Mouse (Mus musculus): ENCODE data around the gene Slc22a14. TPM values are rescaled to one million over a fixed set of nuclear protein-coding genes. Genes with fewer than 3 reads are reported as not detected.

Gene Slc22a14
- 0.08 TPM in 1 of 2 replicates, not detected in the other for polyA plus RNA-seq (2015; fragmentation: Nextera tagmentation; extraction: Ambion mirVana)

- H3K27ac ChIP-seq, result no peak within 1 kb of the TSS
- H3K4me1 ChIP-seq, result no peaks in the 10 kb centered on the region
- no peak within 1 kb of the TSS for H3K4me3 ChIP-seq (replicated peaks)
- H3K9me3 ChIP-seq, result no peaks in the 10 kb centered on the region
- WGBS, result 65% methylated on average over 7 of the region's 7 CpGs
- no peak within 1 kb of the TSS for H3K9ac ChIP-seq
- no peaks in the 10 kb centered on the region for H3K27me3 ChIP-seq (replicated peaks)
- no peak within 1 kb of the TSS for H3K4me2 ChIP-seq
- ATAC-seq (ENCODE audit: insufficient read depth, low FRiP score, low read depth), result no peak
- H3K36me3 ChIP-seq, result 0 out of 2 replicates have a peak, but pooled peaks cover 5% of the 10 kb centered on the region
These were observed at the start of gene Slc22a14 for GRCm38 (mm10) chr9:119365284-119365683. TSS of gene Slc22a14 (minus strand) at chr9:119365553.

- Histone ChIP-seq H3K27me3 (replicated peaks) (no peaks in the 10 kb centered on the region), H3K4me2 (no peak overlapping the region), H3K36me3 (peaks cover 12% of the 10 kb centered on the region), H3K4me1 (peaks cover 8% of the 10 kb centered on the region), H3K27ac (no peak overlapping the region), H3K9ac (no peak overlapping the region), H3K4me3 (replicated peaks) (no peak overlapping the region), H3K9me3 (peaks cover 4% of the 10 kb centered on the region; the same call in 1 of the 2 replicates)
- WGBS, result 79% methylated on average over 5 of the region's 5 CpGs
- no peak for ATAC-seq (ENCODE audit: insufficient read depth, low FRiP score, low read depth)
These were observed 44.5 kb upstream of the Slc22a14 start for GRCm38 (mm10) chr9:119409864-119410263.

GRCm38 (mm10) chr9:119408898-119409664 is 43.7 kb upstream of the Slc22a14 start:
- Histone ChIP-seq H3K4me3 (replicated peaks) (no peak overlapping the region), H3K9me3 (peaks cover 4% of the 10 kb centered on the region; the same call in 1 of the 2 replicates), H3K27ac (0 out of 2 replicates have a peak overlapping the region, but pooled peaks have one; percentile 21), H3K27me3 (replicated peaks) (no peaks in the 10 kb centered on the region), H3K4me1 (peaks cover 8% of the 10 kb centered on the region), H3K9ac (no peak overlapping the region), H3K4me2 (no peak overlapping the region), H3K36me3 (peaks cover 12% of the 10 kb centered on the region)
- no peak for ATAC-seq (ENCODE audit: insufficient read depth, low FRiP score, low read depth)
- 64% methylated on average over 11 of the region's 11 CpGs for WGBS

- 68% methylated on average over 15 of the region's 15 CpGs for WGBS
- Histone ChIP-seq H3K9ac (no peak overlapping the region), H3K27ac (no peak overlapping the region), H3K4me1 (peaks cover 19% of the 10 kb centered on the region), H3K4me3 (replicated peaks) (no peak overlapping the region), H3K36me3 (peaks cover 8% of the 10 kb centered on the region), H3K9me3 (no peaks in the 10 kb centered on the region), H3K4me2 (no peak overlapping the region), H3K27me3 (replicated peaks) (no peaks in the 10 kb centered on the region)
- no peak for ATAC-seq (ENCODE audit: insufficient read depth, low FRiP score, low read depth)
These were observed 42.5 kb upstream of the Slc22a14 start for GRCm38 (mm10) chr9:119407884-119408283.

- H3K4me3 ChIP-seq (replicated peaks), result peak overlapping the region; percentile 87; the same call in 1 of the 2 replicates
- WGBS, result 67% methylated on average over 5 of the region's 5 CpGs
- no peaks in the 10 kb centered on the region for H3K36me3 ChIP-seq
- peak overlapping the region; percentile 98 for H3K4me2 ChIP-seq
- H3K9me3 ChIP-seq, result no peaks in the 10 kb centered on the region
- no peaks in the 10 kb centered on the region for H3K27me3 ChIP-seq (replicated peaks)
- H3K9ac ChIP-seq, result no peak overlapping the region
- no peak for ATAC-seq (ENCODE audit: insufficient read depth, low FRiP score, low read depth)
- no peak overlapping the region for H3K27ac ChIP-seq
- H3K4me1 ChIP-seq, result peaks cover 23% of the 10 kb centered on the region
These were observed 38.7 kb upstream of the Slc22a14 start for GRCm38 (mm10) chr9:119404090-119404489.

GRCm38 (mm10) chr9:119403236-119403641 is 37.9 kb upstream of the Slc22a14 start:
- Histone ChIP-seq H3K4me2 (peak overlapping the region; percentile 98), H3K27ac (peak overlapping the region; percentile 96), H3K27me3 (replicated peaks) (no peaks in the 10 kb centered on the region), H3K4me3 (replicated peaks) (peak overlapping the region; percentile 87), H3K9me3 (no peaks in the 10 kb centered on the region), H3K36me3 (no peaks in the 10 kb centered on the region), H3K4me1 (peaks cover 20% of the 10 kb centered on the region), H3K9ac (peak overlapping the region; percentile 84)
- under 1% methylated on average over 26 of the region's 26 CpGs for WGBS
- ATAC-seq (ENCODE audit: insufficient read depth, low FRiP score, low read depth), result 0 out of 2 replicates have a peak, but pooled peaks have one; percentile 20

- Histone ChIP-seq H3K9ac (peak overlapping the region; percentile 84), H3K27me3 (replicated peaks) (no peaks in the 10 kb centered on the region), H3K27ac (peak overlapping the region; percentile 96), H3K4me2 (peak overlapping the region; percentile 98), H3K9me3 (no peaks in the 10 kb centered on the region), H3K4me1 (peaks cover 15% of the 10 kb centered on the region), H3K36me3 (no peaks in the 10 kb centered on the region), H3K4me3 (replicated peaks) (peak overlapping the region; percentile 87)
- ATAC-seq (ENCODE audit: insufficient read depth, low FRiP score, low read depth), result no peak; the same call in 1 of the 2 replicates
- WGBS, result under 1% methylated on average over 126 of the region's 127 CpGs
These were observed 37.2 kb upstream of the Slc22a14 start for GRCm38 (mm10) chr9:119402253-119403235.

GRCm38 (mm10) chr9:119401801-119402214 is 36.5 kb upstream of the Slc22a14 start, which contains the start of gene Acvr2b:
TSS of gene Acvr2b (plus strand) at chr9:119402118.
- Histone ChIP-seq H3K9me3 (no peaks in the 10 kb centered on the region), H3K4me1 (peaks cover 15% of the 10 kb centered on the region), H3K27ac (peak within 1 kb of the TSS; percentile 96), H3K4me2 (peak within 1 kb of the TSS; percentile 98), H3K9ac (peak within 1 kb of the TSS; percentile 84), H3K27me3 (replicated peaks) (no peaks in the 10 kb centered on the region), H3K4me3 (replicated peaks) (peak within 1 kb of the TSS; percentile 87), H3K36me3 (no peaks in the 10 kb centered on the region)
- peak; percentile 92 for ATAC-seq (ENCODE audit: insufficient read depth, low FRiP score, low read depth)
- WGBS, result under 1% methylated on average over 31 of the region's 32 CpGs

- no peak overlapping the region for H3K9ac ChIP-seq
- H3K27me3 ChIP-seq (replicated peaks), result no peaks in the 10 kb centered on the region
- H3K4me3 ChIP-seq (replicated peaks), result peak overlapping the region; percentile 87
- peak overlapping the region; percentile 33; the same call in 1 of the 2 replicates for H3K27ac ChIP-seq
- H3K9me3 ChIP-seq, result no peaks in the 10 kb centered on the region
- H3K4me2 ChIP-seq, result peak overlapping the region; percentile 98
- WGBS, result 3% methylated on average over 7 of the region's 7 CpGs
- peak; percentile 6; the same call in 1 of the 2 replicates for ATAC-seq (ENCODE audit: insufficient read depth, low FRiP score, low read depth)
- H3K36me3 ChIP-seq, result no peaks in the 10 kb centered on the region
- peaks cover 15% of the 10 kb centered on the region for H3K4me1 ChIP-seq
These were observed 36.0 kb upstream of the Slc22a14 start for GRCm38 (mm10) chr9:119401351-119401750.

- Histone ChIP-seq H3K36me3 (no peaks in the 10 kb centered on the region), H3K9me3 (no peaks in the 10 kb centered on the region), H3K4me3 (replicated peaks) (no peak overlapping the region), H3K4me2 (no peak overlapping the region), H3K9ac (no peak overlapping the region), H3K4me1 (no peaks in the 10 kb centered on the region), H3K27me3 (replicated peaks) (no peaks in the 10 kb centered on the region), H3K27ac (no peak overlapping the region)
- 68% methylated on average over 1 of the region's 1 CpGs for WGBS
- no peak for ATAC-seq (ENCODE audit: insufficient read depth, low FRiP score, low read depth)
These were observed 29.5 kb upstream of the Slc22a14 start for GRCm38 (mm10) chr9:119394808-119395207.

- Histone ChIP-seq H3K9me3 (no peaks in the 10 kb centered on the region), H3K9ac (no peak overlapping the region), H3K4me1 (no peaks in the 10 kb centered on the region), H3K27ac (no peak overlapping the region), H3K36me3 (0 out of 2 replicates have a peak, but pooled peaks cover 4% of the 10 kb centered on the region), H3K4me2 (no peak overlapping the region), H3K4me3 (replicated peaks) (no peak overlapping the region), H3K27me3 (replicated peaks) (no peaks in the 10 kb centered on the region)
- 92% methylated on average over 2 of the region's 2 CpGs for WGBS
- no peak for ATAC-seq (ENCODE audit: insufficient read depth, low FRiP score, low read depth)
These were observed 24.9 kb upstream of the Slc22a14 start for GRCm38 (mm10) chr9:119390214-119390613.

Measured in stomach, embryonic 15.5 days (tissue).